Mouse (Mus musculus) spleen, adult 2 months (tissue): ENCODE results near the gene Naga. TPM values are rescaled to one million over a fixed set of nuclear protein-coding genes. Genes with fewer than 3 reads are reported as not detected.
A peak's percentile ranks its signal among the peaks of the same experiment; 100 is the strongest.

Experiments used
- DNase-seq, 2 experiments: peaks; one replicate each; pipeline versions ENCODE4 v3.0.0 to v3.0.0-alpha.2; 2012 to 2021; ENCODE audit warnings: low spot score in 2 of 2, low read depth in 1 of 2
- H3K27ac ChIP-seq: fragments of 200-500 bp; 2 replicates; pipeline ENCODE4 v1.5.1; 2012; ENCODE audit warnings: low read length, inconsistent platforms; ENCODE audit not compliant: insufficient read depth
- H3K27me3 ChIP-seq: fragments of 200-500 bp; 2 replicates; pipeline ENCODE4 v1.6.1; 2012; ENCODE audit warnings: mild to moderate bottlenecking, moderate library complexity, low read length, inconsistent platforms; ENCODE audit not compliant: control insufficient read depth, insufficient read depth
- H3K36me3 ChIP-seq: fragments of 200-500 bp; 2 replicates; pipeline ENCODE4 v1.6.1; 2012; ENCODE audit warnings: mild to moderate bottlenecking, low read length, inconsistent platforms; ENCODE audit not compliant: control insufficient read depth, insufficient read depth
- H3K4me1 ChIP-seq: fragments of 200-500 bp; 2 replicates; pipeline ENCODE4 v1.6.1; 2011; ENCODE audit warnings: inconsistent platforms; ENCODE audit not compliant: control insufficient read depth, insufficient read depth, insufficient read length
- H3K4me3 ChIP-seq: fragments of 200-500 bp; 2 replicates; pipeline ENCODE4 v1.5.1; 2011; ENCODE audit warnings: mild to moderate bottlenecking, inconsistent platforms; ENCODE audit not compliant: insufficient read depth, insufficient read length; ENCODE audit errors: extremely low read depth
- CTCF ChIP-seq: fragments of 200-500 bp; IDR thresholded peaks from 2 replicates; pipeline ENCODE4 v1.5.1; 2011; ENCODE audit warnings: mild to moderate bottlenecking, inconsistent platforms; ENCODE audit not compliant: insufficient read depth, insufficient read length, insufficient replicate concordance; ENCODE audit errors: extremely low read depth
- POLR2A ChIP-seq: fragments of 200-500 bp; IDR thresholded peaks from 2 replicates; pipeline ENCODE4 v1.6.1; 2011; ENCODE audit warnings: low read depth, low read length, inconsistent platforms
- WGBS: fragments of 180-500 bp; shearing (Covaris S2); methylation state at CpG from one replicate; pipeline ENCODE4 v1.1.7; 2018; 5-methylcytosine and 5-hydroxymethylcytosine counted together
- polyA plus RNA-seq: library from polyadenylated mRNA; depleted of rRNA; stranded (reverse); fragments of >200 nt; gene quantifications from 2 replicates; pipeline ENCODE4 v1.2.3, GENCODE M21; 2012

Gene Naga
- polyA plus RNA-seq, 1 experiment, result 121 TPM

- peaks cover 6% of the 10 kb centered on the region for H3K36me3 ChIP-seq
- H3K4me1 ChIP-seq, result peaks cover 6% of the 10 kb centered on the region; the same call in 1 of the 2 replicates
- WGBS, result 1% methylated on average over 57 of the region's 57 CpGs
- peak; percentile 96 to 97 for DNase-seq
- TF ChIP-seq CTCF (peak; percentile 93), POLR2A (peak; percentile 94)
- peak within 1 kb of the TSS; percentile 85 for H3K4me3 ChIP-seq
- peak within 1 kb of the TSS; percentile 86 for H3K27ac ChIP-seq
- no peaks in the 10 kb centered on the region for H3K27me3 ChIP-seq
Observed at GRCm38 (mm10) chr15:82354126-82354945, 15.6 kb upstream of the Naga start, which contains the start of gene Ndufa6. TSS of gene Ndufa6 (minus strand) at chr15:82354322.

GRCm38 (mm10) chr15:82353745-82354113, 15.0 kb upstream of the Naga start:
- H3K27ac ChIP-seq, result peak overlapping the region; percentile 71
- TF ChIP-seq POLR2A (no peak), CTCF (no peak)
- peaks cover 12% of the 10 kb centered on the region for H3K36me3 ChIP-seq
- peak overlapping the region; percentile 85 for H3K4me3 ChIP-seq
- no peaks in the 10 kb centered on the region for H3K27me3 ChIP-seq
- no peak for DNase-seq
- H3K4me1 ChIP-seq, result peaks cover 6% of the 10 kb centered on the region; the same call in 1 of the 2 replicates
- under 1% methylated on average over 23 of the region's 23 CpGs for WGBS

- no peak for DNase-seq
- no peaks in the 10 kb centered on the region for H3K27me3 ChIP-seq
- peak overlapping the region; percentile 85 for H3K4me3 ChIP-seq
- peaks cover 16% of the 10 kb centered on the region for H3K36me3 ChIP-seq
- TF ChIP-seq POLR2A, result no peak
- TF ChIP-seq CTCF, result no peak
- WGBS, result 22% methylated on average over 14 of the region's 14 CpGs
- H3K27ac ChIP-seq, result no peak overlapping the region
- peaks cover 7% of the 10 kb centered on the region for H3K4me1 ChIP-seq
Observed at GRCm38 (mm10) chr15:82353078-82353744, 14.5 kb upstream of the Naga start.

- Histone ChIP-seq H3K27ac (no peak overlapping the region), H3K4me3 (no peak overlapping the region), H3K36me3 (peaks cover 16% of the 10 kb centered on the region), H3K27me3 (no peaks in the 10 kb centered on the region), H3K4me1 (peaks cover 15% of the 10 kb centered on the region)
- WGBS, result 72% methylated on average over 3 of the region's 3 CpGs
- no peak for DNase-seq
- TF ChIP-seq CTCF (no peak), POLR2A (no peak)
Observed at GRCm38 (mm10) chr15:82351480-82351879, 12.8 kb upstream of the Naga start.

GRCm38 (mm10) chr15:82350349-82350748, 11.6 kb upstream of the Naga start:
- H3K4me1 ChIP-seq, result peaks cover 15% of the 10 kb centered on the region
- WGBS, result 94% methylated on average over 4 of the region's 4 CpGs
- no peak for DNase-seq
- no peak for TF ChIP-seq POLR2A
- no peak for TF ChIP-seq CTCF
- no peaks in the 10 kb centered on the region for H3K27me3 ChIP-seq
- no peak overlapping the region for H3K4me3 ChIP-seq
- peaks cover 16% of the 10 kb centered on the region for H3K36me3 ChIP-seq
- H3K27ac ChIP-seq, result no peak overlapping the region

- TF ChIP-seq POLR2A, result no peak
- TF ChIP-seq CTCF, result no peak
- Histone ChIP-seq H3K27me3 (no peaks in the 10 kb centered on the region), H3K4me1 (peaks cover 15% of the 10 kb centered on the region), H3K36me3 (peaks cover 16% of the 10 kb centered on the region), H3K4me3 (no peak overlapping the region), H3K27ac (no peak overlapping the region)
- 88% methylated on average over 2 of the region's 2 CpGs for WGBS
- no peak for DNase-seq
Observed at GRCm38 (mm10) chr15:82348999-82349341, 10.2 kb upstream of the Naga start.
